Mouse (Mus musculus): ENCODE data around the gene Ckap2l. TPM values are rescaled to one million over a fixed set of nuclear protein-coding genes. Genes with fewer than 3 reads are reported as not detected.

Gene Ckap2l
- 29.6 and 40.8 TPM in 2 replicates for polyA plus RNA-seq (2015; fragmentation: Nextera tagmentation; extraction: Ambion mirVana)

GRCm38 (mm10) chr2:129296671-129297588 lies at the start of gene Ckap2l:
Gene Ckap2l (minus strand): TSS chr2:129297212.
- DNase-seq (ENCODE audit: low spot score), result peak; percentile 98

- DNase-seq (ENCODE audit: low spot score), result no peak
Observed at GRCm38 (mm10) chr2:129338138-129338621, 41.2 kb upstream of the Ckap2l start.

- DNase-seq (ENCODE audit: low spot score), result no peak
Observed at GRCm38 (mm10) chr2:129333471-129333870, 36.5 kb upstream of the Ckap2l start.

- no peak for DNase-seq (ENCODE audit: low spot score)
Observed at GRCm38 (mm10) chr2:129330540-129330939, 33.5 kb upstream of the Ckap2l start.

- no peak for DNase-seq (ENCODE audit: low spot score)
Observed at GRCm38 (mm10) chr2:129330024-129330423, 33.0 kb upstream of the Ckap2l start.

GRCm38 (mm10) chr2:129328238-129328637 lies 31.2 kb upstream of the Ckap2l start:
- DNase-seq (ENCODE audit: low spot score), result no peak

GRCm38 (mm10) chr2:129324216-129324615 lies 27.2 kb upstream of the Ckap2l start:
- no peak for DNase-seq (ENCODE audit: low spot score)

- DNase-seq (ENCODE audit: low spot score), result no peak
Observed at GRCm38 (mm10) chr2:129322117-129322635, 25.2 kb upstream of the Ckap2l start.

GRCm38 (mm10) chr2:129320033-129320605 lies 23.1 kb upstream of the Ckap2l start:
- no peak for DNase-seq (ENCODE audit: low spot score)

- no peak for DNase-seq (ENCODE audit: low spot score)
Observed at GRCm38 (mm10) chr2:129315831-129316230, 18.8 kb upstream of the Ckap2l start.

- DNase-seq (ENCODE audit: low spot score), result no peak
Observed at GRCm38 (mm10) chr2:129314880-129315279, 17.9 kb upstream of the Ckap2l start.

GRCm38 (mm10) chr2:129313934-129314333 lies 16.9 kb upstream of the Ckap2l start:
- peak; percentile 45 for DNase-seq (ENCODE audit: low spot score)

GRCm38 (mm10) chr2:129309836-129310235 lies 12.8 kb upstream of the Ckap2l start, which contains the start of gene Il1a:
Gene Il1a (minus strand): TSS chr2:129309972.
- DNase-seq (ENCODE audit: low spot score), result no peak

GRCm38 (mm10) chr2:129306020-129306419 lies 9.0 kb upstream of the Ckap2l start:
- DNase-seq (ENCODE audit: low spot score), result no peak

- DNase-seq (ENCODE audit: low spot score), result no peak
Observed at GRCm38 (mm10) chr2:129297589-129297982, 574 bp upstream of the Ckap2l start.

GRCm38 (mm10) chr2:129296086-129296485 lies 926 bp downstream of the Ckap2l start:
- DNase-seq (ENCODE audit: low spot score), result no peak

GRCm38 (mm10) chr2:129295075-129295474 lies 1.9 kb downstream of the Ckap2l start:
- DNase-seq (ENCODE audit: low spot score), result no peak

GRCm38 (mm10) chr2:129273823-129274222 lies 23.2 kb downstream of the Ckap2l start:
- DNase-seq (ENCODE audit: low spot score), result no peak

- DNase-seq (ENCODE audit: low spot score), result no peak
Observed at GRCm38 (mm10) chr2:129270621-129271020, 26.4 kb downstream of the Ckap2l start.

GRCm38 (mm10) chr2:129269986-129270385 lies 27.0 kb downstream of the Ckap2l start:
- DNase-seq (ENCODE audit: low spot score), result no peak

GRCm38 (mm10) chr2:129269161-129269643 lies 27.8 kb downstream of the Ckap2l start:
- no peak for DNase-seq (ENCODE audit: low spot score)

- no peak for DNase-seq (ENCODE audit: low spot score)
Observed at GRCm38 (mm10) chr2:129267738-129268137, 29.3 kb downstream of the Ckap2l start.
